Mouse (Mus musculus) bone marrow macrophage, adult 2 months (primary cell): ENCODE measurements around the gene Stac2. TPM values are rescaled to one million over a fixed set of nuclear protein-coding genes. Genes with fewer than 3 reads are reported as not detected.

Experiments
- H3K27ac ChIP-seq: 2 replicates; pipeline ENCODE4 v1.5.1; 2012; ENCODE audit warnings: low read depth, low read length; ENCODE audit not compliant: insufficient read depth
- H3K4me1 ChIP-seq: 2 replicates; pipeline ENCODE4 v1.6.1; 2012; ENCODE audit warnings: low read length; ENCODE audit not compliant: control insufficient read depth, insufficient read depth
- H3K4me3 ChIP-seq: 2 replicates; pipeline ENCODE4 v1.5.1; 2012; ENCODE audit warnings: mild to moderate bottlenecking, low read length, moderate library complexity; ENCODE audit not compliant: insufficient read depth
- CTCF ChIP-seq: IDR thresholded peaks from 2 replicates; pipeline ENCODE4 v1.5.1; 2012; ENCODE audit warnings: low read depth, mild to moderate bottlenecking, low read length, moderate library complexity
- POLR2A ChIP-seq: IDR thresholded peaks from 2 replicates; pipeline ENCODE4 v1.6.1; 2012; ENCODE audit warnings: mild to moderate bottlenecking, low read depth, low read length, borderline replicate concordance
- polyA plus RNA-seq: library from polyadenylated mRNA; stranded (reverse); fragments of >200 nt; gene quantifications from 2 replicates; pipeline ENCODE4 v1.2.4, GENCODE M21; 2012; ENCODE audit not compliant: missing spikeins, insufficient read depth, insufficient read length

Gene Stac2
- polyA plus RNA-seq, 1 experiment: 4.3 TPM

DNA sequence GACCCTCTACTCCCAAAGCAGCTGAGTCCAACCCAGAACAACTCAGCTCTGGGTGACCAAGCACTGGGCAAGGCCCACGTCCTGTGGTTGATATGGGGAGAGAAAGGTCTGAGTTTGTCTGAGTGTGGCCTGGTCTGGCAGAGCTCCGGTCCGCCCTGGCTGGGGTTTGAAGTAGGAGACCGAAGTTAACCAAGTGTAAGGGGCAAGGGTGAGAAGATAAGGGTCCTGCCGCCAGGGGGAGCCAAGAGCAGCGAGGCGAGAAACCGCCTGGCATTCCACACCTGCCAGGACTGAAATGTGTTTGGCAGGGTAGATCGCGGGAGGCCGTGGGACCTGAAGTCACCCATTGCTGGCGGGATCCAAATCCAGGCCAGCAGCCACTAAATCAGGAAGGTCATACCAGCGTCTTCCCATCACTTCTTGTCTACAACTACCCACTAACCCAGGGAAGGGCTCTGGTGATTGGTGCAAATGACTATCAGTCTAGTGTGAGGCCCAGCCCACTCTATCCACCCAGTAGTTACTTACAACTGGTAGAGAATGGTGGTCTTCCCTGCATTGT lies 58.6 kb downstream of the Stac2 start:
- TF ChIP-seq CTCF (peak; percentile 82), POLR2A (no peak)
- H3K4me3 ChIP-seq: peak overlapping the region; percentile 76
- H3K27ac ChIP-seq: peak overlapping the region; percentile 85
- peaks cover 50% of the 10 kb centered on the region for H3K4me1 ChIP-seq

DNA sequence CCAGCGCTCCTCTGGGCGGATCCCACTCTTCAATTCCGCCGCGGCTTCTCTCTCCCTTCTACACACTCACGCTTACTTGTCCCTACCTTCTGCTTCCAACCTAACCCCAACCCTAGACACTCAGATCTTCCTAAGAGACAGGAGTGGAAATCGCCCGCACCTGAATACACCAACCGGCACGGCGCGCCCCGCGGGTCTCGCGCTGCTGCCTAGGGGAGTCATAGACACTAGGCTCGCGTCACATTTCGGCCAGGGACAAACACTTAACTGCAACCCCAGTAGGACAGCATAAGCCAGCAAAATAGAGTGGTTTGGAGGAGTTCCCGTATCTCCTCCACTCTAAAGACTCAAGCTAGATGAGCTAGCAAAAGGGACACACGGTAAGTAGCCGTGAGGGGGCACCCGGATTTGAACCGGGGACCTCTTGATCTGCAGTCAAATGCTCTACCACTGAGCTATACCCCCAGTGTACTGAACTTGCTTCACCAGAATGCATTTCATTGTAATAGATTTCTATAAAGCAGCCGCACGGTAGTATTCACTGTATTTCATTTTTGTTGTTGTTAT lies 64.6 kb downstream of the Stac2 start:
- Histone ChIP-seq H3K4me3 (peak overlapping the region; percentile 83), H3K4me1 (peaks cover 40% of the 10 kb centered on the region), H3K27ac (peak overlapping the region; percentile 82)
- no peak for TF ChIP-seq CTCF
- no peak for TF ChIP-seq POLR2A

DNA sequence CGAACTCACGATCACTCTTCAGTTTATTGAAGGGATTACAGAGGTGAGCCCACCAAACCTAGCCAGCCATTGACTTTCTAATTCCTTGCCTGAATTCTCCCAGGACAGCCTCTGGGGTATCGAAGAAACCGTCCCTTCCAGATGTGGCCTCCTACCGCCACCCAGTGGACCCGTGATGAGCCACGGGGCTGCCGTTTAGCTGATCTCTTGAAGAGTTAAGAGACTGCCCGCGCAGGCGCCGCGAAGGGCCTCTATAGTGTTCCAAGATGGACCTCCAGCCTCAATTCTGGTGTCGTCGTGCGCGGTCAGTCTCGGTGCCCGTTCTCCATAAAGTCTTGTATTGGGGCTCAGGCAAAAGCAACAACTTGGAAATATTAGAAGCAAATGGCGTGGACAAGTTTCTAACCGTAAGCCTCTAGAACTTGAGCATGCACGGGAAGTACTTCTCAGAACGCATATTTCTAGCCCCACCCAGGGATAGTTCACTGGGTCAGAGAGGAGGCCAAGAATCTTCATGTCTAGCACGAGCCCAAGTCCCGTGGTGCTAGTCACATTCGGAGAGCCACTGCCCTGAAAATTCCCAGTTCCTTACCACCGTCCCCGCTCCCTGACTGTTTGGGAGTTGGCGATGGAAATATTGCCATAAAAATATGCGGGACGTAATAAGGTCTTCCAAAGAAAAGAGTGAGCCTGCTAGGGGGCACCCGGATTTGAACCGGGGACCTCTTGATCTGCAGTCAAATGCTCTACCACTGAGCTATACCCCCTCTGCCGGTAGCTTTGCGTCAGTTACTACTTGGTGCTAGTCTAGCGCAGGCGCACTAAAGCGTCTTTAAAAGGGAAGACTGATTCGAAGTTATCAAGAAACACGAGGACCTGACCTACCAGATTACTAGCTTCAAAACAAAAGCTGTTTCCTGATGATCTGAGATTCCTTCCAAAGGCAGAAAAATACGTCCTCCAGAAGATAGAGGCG lies 65.4 kb downstream of the Stac2 start:
- TF ChIP-seq POLR2A (no peak), CTCF (peak; percentile 52)
- Histone ChIP-seq H3K4me3 (peak overlapping the region; percentile 83), H3K4me1 (peaks cover 39% of the 10 kb centered on the region), H3K27ac (peak overlapping the region; percentile 82)

DNA sequence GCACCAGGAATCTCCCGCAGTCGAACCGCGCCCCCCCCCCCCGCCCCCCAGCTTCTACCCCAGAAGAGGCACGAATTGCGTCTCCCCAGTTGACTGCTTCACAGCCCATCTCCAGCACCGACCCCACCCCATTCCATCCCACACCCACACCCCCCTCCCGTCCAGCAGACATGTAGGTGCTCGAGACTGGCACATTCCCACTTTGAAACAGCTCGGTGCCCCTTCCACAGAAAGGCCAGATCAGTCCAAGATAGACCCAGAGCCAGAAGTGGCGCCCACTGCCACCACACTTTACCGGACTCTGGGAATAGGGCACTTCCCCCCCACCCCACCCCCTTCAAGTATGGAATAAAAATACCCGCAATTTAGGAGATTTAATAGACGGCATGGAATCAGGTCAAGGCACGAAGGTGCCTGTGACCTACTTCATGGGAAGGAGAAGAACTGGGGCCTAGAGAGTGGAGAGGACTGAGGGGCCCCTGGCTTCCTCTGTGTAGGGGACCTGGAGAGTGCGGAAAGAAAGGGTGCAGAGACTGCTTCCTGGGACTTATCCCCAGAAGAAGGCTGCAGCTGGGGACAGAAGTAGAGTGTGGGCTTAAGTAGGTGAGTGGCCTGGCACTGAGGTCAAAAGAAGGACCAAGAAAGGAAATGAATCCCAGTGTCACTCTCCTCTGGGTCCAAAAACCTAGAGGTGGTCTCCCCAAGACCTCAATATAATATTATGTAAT lies 66.4 kb downstream of the Stac2 start:
- H3K27ac ChIP-seq: peak overlapping the region; percentile 79
- TF ChIP-seq CTCF (no peak), POLR2A (no peak)
- H3K4me1 ChIP-seq: peaks cover 36% of the 10 kb centered on the region
- H3K4me3 ChIP-seq: peak overlapping the region; percentile 97

Other genes starting within 250 kb of the Stac2 start
- gene B230217C12Rik, start 212.7 kb downstream of the Stac2 start, polyA plus RNA-seq: 1.8 and 2.4 TPM in 2 replicates
- 0.67 and 1.5 TPM in 2 replicates for gene Fbxo47, start 169.3 kb downstream of the Stac2 start, polyA plus RNA-seq
- 25.5 and 30.4 TPM in 2 replicates for gene Plxdc1, start 67.0 kb downstream of the Stac2 start, polyA plus RNA-seq
- gene Arl5c, start 57.3 kb downstream of the Stac2 start, polyA plus RNA-seq: 128 and 134 TPM in 2 replicates
- gene Cacnb1, start 30.4 kb downstream of the Stac2 start, polyA plus RNA-seq: 9.6 and 9.7 TPM in 2 replicates
- 1,270 and 1,466 TPM in 2 replicates for gene Rpl19, start 26.8 kb downstream of the Stac2 start, polyA plus RNA-seq
- 50.6 and 54.7 TPM in 2 replicates for gene Fbxl20, start 96.9 kb upstream of the Stac2 start, polyA plus RNA-seq
- gene Med1, start 139.8 kb upstream of the Stac2 start, polyA plus RNA-seq: 32.5 and 32.7 TPM in 2 replicates
- 26.5 and 29.6 TPM in 2 replicates for gene Cdk12, start 149.6 kb upstream of the Stac2 start, polyA plus RNA-seq